Mouse (Mus musculus) kidney, postnatal 10 days (tissue): Measurements from ENCODE around the gene D130052B06Rik.

ENCODE experiments used
- DNase-seq: peaks from one replicate; pipeline ENCODE4 v3.0.0; 2021; ENCODE audit warnings: mixed read lengths

D130052B06Rik gene

DNA sequence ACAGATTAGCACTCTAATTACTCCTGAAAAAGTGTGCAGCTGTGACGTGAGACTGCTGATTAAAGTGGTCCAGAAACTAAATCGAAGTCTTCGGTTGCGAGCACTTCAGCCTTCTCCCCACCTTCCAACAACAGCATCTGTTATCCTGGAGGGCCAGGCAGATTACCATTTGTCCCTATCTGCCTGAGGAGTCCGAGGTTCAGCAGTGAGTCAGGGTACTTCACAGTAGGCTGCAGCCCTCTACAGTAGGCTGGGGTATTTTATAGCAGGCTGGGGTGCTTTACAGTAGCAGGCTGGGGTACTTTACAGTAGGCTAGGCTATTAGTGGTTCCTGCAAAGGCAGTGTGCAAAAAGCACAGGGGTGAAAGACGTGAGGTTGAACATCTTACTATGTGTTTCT lies 69.3 kb downstream of the D130052B06Rik start:
- no peak for DNase-seq

DNA sequence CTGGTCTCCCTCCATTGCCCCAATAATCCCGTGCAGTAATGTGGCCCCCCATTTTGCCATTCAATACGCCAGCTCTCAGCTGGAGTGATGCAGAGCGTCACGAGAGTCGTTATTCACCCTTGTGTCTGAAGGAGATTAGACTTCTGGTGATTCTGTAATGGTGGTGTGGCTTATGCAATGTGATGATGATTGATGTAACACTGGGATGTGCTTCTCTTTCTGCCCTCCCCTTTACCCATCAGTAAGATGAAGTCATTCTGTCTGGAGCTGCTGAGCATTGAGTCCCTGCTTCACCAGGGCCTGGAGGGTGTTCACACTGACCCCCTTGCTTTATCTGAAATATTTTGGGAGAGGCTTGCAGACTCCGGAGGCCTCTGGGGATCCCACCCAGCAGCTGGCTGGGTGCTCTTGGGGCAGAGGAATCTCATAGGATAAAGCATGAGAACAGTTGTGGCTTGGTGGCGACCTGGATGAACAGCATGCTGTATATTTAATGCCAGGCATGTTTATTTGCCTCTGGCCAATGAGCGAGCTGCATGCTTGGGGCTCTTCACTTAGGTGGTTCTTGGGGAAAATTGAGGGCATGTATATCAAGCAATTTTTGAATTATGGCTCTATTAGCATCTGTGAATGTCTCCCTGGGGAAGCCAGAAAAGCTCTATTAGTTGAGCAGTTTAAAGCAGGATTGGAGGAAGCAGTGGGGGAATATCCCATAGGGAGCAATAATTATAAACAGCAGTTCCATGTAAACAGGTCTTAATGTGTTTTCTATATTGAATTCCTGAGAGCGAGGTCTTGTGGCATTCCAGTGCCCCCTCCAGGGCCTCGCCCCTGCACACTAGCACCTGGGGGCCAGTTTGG lies 71.2 kb downstream of the D130052B06Rik start:
- DNase-seq: no peak
